Mouse (Mus musculus) lung, postnatal 25 days (tissue): ENCODE measurements around the gene Myog.

Source experiments
- DNase-seq: peaks from one replicate; pipeline ENCODE4 v3.0.0; 2022; ENCODE audit warnings: low spot score

Gene Myog

DNA sequence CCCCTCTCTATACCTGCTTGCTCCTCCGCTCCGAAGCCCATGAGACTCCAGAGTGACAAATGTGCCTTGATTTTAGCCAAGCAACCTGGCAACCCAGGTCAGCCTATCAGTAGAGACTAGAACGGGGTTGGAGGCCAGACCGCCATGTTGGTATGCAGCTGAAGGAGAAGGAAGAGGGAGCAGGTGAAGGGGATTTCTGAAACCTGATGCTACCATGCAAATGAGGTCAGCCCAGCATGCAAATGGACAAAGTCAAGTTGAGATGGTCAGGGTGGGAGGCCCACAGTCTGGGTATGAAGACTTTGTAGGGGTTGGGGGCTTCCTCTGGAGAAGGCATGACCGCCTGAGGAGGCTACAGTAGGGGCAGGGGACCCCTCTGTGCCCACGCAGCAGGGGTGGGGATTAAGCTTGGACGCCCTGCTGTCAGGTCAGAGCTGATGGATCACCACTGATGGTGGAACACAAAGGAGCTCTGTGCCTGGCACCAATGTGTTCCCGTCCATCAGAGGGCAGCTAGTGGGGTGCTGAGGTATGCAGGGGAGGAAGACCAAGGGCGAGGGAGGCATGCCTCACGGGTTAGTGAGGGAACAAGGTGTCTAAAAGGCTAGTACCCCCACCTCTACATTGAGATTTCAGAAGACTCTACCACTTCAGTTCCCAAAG lies 4.2 kb upstream of the Myog start:
- DNase-seq = no peak

DNA sequence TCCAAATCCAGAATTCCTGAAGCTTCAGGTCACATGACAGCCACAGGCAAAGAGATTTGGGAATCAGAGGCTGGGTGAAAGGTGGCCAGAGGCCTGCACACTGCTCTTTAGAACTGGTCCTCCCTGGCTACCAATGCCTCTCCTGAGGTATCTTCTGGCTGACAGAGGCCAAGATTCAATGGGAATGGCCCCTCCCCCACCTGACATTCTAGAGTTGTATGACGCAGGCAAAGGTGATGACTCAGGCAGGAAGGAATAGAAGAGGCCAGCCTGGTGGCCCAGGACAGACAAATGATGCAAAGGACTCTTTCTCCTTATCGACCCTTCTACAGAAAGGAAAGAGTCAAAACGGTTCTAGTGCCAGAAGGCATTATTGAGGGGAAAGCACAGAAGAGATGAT lies 1.6 kb upstream of the Myog start:
- no peak for DNase-seq

DNA sequence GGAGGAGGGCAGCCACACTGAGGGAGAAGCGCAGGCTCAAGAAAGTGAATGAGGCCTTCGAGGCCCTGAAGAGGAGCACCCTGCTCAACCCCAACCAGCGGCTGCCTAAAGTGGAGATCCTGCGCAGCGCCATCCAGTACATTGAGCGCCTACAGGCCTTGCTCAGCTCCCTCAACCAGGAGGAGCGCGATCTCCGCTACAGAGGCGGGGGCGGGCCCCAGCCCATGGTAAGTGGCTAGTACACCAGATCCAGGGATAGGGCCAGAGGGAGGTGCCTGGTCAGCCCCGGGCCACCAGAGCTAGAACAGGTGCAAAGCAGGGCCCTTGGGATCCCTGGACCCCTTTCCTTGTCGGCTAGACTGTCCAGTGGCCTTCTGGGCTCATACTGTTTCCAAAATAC lies 511 bp downstream of the Myog start:
- DNase-seq = no peak

DNA sequence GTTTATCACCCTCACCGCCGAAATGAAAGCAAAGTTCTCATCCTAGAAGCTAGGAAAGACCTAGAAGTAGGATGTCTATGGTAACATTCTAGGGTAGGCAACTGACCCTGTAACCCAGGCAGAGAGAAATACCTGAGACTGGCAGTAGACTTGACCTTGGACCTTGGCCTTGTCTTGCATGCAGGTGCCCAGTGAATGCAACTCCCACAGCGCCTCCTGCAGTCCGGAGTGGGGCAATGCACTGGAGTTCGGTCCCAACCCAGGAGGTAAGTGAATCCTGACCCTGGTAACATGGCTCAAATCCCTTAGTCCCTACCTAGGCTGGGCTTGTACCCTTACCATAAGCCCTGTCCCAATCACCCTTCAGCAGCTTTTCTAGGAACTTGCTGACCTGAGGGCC lies 1.1 kb downstream of the Myog start:
- no peak for DNase-seq

DNA sequence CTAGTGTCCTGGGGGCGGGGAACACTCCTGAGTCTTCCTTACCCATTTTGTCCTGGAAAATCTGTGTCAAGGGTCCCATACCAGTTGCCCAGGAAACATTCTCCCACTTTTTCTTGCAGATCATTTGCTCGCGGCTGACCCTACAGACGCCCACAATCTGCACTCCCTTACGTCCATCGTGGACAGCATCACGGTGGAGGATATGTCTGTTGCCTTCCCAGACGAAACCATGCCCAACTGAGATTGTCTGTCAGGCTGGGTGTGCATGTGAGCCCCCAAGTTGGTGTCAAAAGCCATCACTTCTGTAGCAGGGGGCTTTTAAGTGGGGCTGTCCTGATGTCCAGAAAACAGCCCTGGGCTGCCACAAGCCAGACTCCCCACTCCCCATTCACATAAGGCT lies 1.8 kb downstream of the Myog start:
- DNase-seq = no peak

DNA sequence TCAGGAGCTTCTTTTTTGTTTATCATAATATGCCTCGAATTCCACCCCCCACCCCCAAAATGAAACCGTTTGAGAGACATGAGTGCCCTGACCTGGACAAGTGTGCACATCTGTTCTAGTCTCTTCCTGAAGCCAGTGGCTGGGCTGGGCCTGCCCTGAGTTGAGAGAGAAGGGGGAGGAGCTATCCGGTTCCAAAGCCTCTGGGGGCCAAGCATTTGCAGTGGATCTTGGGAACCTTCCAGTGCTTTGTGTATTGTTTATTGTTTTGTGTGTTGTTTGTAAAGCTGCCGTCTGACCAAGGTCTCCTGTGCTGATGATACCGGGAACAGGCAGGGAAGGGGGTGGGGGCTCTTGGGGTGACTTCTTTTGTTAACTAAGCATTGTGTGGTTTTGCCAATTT lies 2.3 kb downstream of the Myog start:
- DNase-seq = no peak

DNA sequence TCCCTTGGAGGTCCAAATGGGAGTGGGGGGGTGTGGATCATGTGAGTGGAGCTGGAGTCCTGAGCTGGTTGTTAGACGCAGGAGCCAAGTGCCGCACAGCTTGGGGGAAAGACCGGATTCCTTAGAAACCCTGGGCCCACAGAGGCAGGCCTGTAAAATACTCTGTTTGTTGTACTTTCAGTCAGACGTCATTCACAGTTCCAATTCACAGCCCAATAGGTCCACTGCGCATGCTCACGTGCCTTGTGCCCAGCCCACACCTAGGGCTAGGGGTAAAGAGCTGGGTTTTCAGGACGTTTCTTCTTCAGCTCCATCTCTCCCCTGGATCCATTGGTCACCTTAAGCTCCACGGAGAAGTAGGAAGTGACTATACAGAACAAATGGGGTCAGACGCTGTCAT lies 2.8 kb downstream of the Myog start:
- DNase-seq = no peak

DNA sequence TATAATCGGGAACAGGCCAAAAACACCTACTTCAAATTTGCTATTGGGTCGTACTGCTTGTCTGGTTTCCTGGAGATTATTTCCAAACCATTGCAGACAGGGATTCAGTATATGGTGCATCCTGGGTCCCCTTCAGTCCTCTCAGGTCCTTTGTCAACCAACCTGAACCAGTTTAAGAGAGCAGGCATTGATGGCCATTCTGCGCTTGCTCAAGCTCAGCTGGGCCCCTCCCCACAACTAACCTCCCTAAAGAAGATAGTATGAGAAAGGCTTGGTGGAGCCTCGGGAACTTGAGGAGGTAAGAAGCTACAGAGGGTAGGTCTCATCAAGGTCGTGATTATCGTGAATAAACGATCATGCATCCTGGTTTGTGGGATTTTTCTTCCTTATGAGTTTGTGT lies 3.5 kb downstream of the Myog start:
- no peak for DNase-seq

DNA sequence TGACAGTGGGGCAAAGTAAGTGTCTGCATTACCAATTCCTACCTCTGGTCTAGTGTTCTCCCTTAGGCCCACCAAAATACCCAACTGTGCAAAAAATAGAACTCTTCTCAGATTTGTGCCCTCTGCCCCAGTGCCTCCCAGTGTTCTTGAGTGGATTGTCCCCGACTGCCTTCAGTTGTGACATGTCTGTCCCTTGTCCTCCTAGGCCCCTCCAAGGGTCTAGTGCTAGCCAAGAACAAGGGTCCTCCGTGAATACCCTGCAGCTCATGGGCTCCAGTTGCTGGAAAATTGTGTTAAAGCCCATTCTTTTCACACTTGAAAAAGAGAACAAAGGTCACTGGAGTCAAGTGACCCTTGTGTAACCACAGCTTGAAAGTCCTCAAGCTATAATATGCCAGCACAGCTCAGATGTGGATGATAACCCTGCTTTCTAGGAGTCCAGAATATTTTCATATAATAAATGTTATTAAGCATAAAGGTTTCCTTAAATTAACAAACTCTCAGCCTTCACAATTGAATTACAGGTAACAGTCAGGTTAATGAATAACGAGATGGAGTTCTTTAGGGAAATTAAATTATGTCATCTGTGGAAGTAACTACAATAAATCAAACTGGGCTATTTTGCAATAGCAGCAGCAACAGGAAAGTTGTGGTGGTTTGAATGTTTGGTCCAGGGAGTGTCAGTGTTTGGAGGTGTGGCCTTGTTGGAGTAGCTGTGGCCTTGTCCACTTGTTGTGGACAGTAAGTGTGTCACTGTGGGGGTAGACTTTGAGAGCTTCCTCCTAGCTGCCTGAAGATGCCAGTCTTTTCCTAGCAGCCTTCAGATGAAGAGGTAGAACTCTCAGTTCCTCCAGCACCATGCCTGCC lies 4.2 kb downstream of the Myog start:
- DNase-seq = peak; percentile 25

DNA sequence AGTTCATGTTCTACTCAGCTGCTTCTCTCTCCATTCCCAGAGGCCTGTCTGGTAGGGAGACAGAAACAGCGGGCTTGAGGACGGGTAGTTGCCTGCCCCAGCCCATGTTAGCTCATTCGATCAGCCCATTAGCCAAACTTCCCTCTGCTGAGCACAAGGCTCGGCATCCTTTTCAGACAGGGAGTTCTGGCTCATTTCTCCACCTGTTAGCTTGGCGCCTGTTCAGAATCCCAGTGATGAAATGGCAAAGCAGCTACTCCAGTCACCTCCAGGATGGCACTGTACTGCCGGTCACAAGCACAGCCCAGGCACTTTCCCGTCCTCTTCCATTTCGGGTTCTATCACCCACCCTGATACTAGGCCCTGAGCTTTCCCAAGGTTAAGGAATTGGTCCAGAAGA lies 7.5 kb downstream of the Myog start:
- no peak for DNase-seq

DNA sequence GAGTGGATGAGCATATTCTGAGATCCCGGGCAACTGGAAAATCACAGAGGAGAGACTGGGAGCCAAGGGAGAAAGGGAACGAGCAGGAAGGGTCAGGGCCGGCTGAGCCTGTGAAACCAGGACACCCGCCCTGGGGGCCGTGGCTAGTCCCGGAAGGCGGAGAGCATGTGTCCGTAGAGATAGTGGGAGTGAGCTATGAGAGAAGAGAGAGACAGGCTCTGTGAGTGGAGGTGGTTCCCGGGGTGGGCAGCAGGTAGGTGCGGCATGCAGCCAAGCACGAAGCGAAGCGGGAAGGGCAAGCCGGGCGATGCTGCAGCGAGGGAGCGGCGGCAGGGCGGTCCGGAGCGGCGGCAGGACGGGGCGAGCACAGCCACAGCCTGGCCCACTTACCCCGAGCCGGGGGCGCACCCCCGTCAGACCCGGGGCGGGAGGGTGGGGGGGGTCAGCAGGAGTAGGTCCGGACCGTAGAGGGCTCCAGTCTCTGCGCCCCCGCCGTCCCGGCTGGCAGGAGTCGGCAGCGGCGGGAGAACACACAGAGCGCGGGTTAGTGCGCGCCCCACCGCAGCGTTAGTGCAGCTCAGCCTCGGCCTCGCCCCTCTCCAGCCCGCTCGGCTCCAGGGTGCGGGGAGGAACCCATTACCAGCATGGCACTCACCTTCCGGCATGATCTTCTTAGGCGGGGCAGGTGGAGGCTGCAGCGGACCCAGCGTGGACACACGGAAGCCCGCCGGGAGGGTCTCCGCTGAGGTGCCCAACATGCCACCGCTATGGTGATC lies 9.0 kb downstream of the Myog start:
- DNase-seq = no peak

DNA sequence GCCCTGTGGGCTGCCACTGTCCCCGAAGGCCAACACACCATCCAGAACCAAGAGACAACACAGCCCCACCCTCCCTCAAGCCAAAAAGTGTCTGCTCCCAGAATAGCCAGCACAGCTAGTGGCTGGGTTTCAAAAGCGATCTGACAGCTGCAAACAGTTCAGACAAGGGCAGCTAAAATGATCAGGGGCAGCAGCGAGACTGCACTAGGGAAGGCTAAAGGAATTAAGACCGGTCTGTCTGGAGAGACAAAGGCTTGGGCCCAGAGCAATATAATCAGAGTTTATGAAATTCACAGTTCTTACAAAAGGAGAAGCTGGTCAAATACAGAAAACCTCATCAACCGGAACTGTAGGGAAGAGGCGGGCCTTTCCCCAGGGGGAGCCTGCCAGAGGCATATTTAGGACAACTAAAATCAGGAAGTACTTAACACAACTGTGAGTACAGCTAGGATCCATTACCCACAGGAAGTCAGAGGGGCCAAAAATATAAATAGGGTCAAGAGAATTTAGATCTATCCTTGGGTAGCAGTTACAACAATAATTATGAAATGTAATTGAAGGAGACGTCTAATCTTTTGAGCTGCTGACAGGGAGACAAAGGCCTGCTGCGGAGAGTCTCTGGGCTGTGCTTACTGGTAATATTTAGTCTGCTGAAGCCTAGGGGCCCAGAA lies 12.9 kb downstream of the Myog start:
- peak; percentile 76 for DNase-seq

DNA sequence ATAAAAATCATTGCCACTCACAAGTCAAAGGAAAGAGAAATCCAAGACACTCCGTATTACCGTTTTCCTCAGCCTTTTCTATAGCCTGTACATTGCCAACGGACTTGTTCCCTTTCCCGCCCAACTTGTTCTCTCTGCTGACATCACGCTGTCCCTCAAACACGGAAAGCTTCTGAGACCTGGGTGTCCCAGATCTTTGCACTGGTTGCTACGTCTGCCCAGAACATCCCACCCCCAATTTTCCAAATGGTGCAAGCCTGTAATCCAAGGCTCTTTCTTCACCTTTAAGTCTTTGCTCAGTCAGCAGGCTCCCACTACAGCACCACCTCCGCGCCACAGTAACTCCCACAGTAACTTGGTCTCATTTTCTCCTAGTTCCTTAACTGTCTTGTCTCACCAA lies 15.2 kb downstream of the Myog start:
- no peak for DNase-seq

DNA sequence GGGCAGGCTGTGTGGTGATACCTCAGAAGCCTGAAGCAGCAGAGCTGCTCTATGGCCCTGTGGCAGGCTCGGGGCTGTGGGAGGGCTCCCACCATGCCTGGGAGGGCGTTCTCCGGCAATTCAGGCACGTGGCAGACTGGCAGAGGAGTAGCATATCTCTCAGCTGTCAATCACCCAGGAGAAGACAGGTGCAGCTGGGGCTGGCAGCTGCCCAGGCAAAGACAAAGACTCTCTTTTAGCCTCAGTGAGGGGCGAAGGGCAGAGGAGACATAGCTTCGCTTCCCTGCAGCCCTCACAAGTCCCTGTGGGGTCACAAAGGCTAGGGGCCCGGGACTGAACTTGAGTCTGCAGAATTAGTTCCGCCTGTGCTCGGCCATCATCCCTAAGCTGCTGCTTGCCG lies 17.6 kb downstream of the Myog start:
- no peak for DNase-seq

DNA sequence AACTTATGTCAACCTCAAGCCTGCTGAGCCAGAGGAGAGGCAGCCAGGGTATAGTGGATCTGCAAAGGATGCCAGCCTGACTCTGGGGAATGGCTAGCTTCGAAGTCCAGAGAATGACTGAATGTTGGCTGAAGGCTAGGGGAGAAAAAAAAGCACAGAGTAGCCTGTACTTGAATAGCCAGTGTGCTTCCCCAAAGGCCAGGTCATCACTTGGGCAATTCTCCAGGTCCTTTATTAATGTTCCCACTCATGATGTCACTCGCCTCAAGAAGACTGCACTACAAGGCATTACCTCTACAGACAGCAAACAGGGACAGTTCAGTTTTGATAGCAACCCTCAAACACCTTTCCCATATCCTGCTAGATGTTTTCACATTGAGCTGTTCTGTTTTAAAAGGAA lies 20.5 kb downstream of the Myog start:
- no peak for DNase-seq

DNA sequence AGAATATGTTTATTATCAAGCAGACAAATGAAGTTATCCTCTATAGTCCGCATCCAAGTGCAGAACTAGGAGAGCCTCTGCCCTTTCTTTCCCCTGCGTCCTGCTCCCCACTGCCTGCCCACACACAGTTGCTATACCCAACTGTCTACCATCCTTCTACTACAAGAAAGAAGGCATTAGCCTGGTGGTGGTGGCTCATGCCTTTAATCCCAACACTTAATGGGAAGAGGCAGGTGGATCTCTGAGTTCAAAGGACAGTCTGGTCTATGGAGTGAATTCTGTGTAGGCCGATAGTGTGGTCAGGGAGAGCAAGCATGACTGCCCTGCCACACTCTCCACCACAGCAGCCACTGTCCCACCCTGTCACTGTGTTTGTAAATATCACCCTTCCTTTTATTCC lies 20.9 kb downstream of the Myog start:
- no peak for DNase-seq

DNA sequence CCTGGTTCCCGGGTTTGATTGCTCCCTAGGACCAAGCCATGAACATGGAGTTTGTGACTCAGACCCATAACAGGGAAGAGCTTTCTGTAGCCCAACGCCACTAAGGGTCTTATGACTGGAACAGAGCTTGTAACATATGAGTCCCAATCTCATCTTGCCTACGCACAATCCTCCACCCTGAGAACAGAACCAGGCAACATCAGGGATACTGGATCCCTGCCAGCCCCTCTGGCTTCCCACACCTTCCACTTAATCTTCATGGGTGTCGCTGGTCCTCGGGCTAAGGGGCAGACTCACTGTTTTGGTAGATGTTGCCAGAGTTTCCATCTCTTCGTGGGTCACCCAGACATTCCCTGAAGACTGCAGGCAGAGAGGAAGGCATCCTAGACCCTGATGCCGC lies 22.0 kb downstream of the Myog start:
- no peak for DNase-seq

DNA sequence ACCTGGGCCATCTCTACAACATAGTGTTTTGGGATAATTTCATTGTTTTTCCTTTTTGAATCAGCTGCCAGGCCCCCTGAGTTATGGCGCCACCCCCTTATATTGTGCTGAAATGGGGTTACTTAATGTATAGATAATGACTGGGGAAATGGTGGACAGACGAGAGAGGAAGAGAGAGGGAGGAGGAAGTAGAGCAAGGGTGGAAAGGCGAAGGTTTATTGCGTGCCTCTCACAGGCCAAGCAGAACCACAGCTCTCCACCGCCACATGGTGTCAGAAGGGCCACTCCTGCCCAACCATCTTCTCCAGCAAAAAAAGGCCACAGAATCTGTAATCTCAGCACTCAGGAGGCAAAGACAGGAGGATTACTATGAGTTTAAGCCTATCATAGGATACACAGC lies 25.4 kb downstream of the Myog start:
- DNase-seq = no peak

DNA sequence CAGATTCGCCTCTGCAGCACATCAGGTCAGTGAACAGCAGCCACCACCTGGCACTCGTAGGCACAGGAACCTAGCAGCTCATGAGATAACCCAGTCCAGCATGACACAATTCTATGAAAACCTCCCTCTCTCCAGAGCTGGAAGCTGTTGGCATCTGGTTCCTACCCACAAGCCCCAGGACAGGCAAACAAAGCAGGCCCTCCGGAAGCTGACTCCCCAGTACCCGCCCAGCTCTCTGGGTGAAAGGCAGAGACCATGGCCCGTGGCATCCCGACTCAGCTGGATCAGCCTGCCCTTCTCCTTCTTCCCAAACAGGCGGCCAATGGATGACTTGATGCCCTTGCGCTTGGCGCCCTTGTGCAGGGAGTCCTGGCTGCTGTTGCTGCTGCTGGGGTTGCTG lies 26.6 kb downstream of the Myog start:
- DNase-seq = no peak

DNA sequence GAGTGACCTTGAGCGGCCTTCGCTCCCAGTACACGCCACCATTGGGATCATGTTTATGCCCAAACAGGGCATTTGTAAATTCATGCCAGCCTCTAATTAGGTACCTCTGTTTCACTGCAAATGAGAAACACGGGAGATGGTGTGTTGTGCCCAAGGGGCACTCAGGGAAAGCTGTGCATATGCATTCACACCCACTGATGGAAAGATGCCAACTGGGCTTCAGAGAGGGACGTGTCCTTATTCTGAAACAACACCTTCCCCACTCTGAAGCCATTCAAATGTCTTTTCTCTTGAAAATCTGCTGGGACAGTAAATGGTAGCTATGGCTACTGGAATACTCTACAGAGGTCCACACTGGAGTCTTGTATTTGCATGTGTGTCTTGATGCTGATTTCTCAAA lies 28.5 kb downstream of the Myog start:
- no peak for DNase-seq

DNA sequence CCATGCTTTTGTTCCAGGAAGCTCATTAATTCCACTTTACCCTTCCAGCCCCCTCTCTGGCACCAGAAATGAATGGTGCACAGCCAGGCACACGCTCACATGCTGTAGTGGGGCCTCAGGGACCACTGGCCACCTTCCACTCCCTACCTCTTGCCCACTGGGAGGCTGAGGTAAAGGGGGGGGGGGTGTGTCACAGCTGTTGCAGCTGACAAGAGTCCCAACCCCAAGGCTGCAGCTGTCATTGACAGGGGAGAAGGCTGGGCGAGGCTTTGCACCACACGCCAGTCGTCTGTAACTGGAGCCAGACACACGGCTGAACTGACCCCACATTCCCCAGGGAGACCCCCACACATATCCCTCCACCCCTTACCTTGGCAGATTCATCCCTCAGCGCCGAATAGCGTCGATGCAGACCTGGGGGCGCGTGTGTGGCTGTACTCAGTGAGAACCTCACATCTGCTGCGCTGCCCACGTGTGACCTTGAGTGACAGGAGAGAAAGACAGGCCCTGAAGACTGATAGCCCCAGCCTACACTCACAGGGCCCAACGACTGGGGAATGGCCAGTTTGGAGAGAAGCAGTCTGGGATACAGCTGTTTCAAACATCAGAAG lies 31.0 kb downstream of the Myog start:
- no peak for DNase-seq

DNA sequence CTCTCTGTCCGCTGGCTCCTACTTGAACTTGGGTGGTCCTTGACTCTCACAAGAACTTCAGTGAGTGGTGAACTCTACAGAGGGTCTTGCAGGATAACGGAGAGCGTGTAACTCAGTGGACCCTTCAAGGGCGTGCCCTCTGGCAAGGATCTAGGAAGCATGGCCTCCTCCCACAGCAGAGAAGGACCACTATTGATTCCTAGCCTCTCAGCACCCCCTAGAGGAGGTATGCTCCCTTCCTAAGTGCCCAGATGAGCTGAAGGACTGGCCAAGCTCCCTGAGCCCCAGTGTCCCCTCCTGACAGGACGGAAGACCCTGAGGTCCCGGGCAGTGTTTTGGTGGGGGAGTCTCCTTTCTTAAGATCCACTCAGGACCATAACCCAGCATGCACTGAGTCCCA lies 32.8 kb downstream of the Myog start:
- peak; percentile 45 for DNase-seq
